Mouse (Mus musculus) gastrocnemius, postnatal 36 days (tissue): ENCODE results near the gene Cmas. TPM values are rescaled to one million over a fixed set of nuclear protein-coding genes. Genes with fewer than 3 reads are reported as not detected.
A peak's percentile ranks its signal among the peaks of the same experiment; 100 is the strongest.

Experiments used
- DNase-seq, 2 experiments: peaks; one replicate each; pipeline ENCODE4 v3.0.0; 2022
- intact Hi-C: fragments of 180-260 bp; cut with DNase I; formaldehyde crosslinking; loops from one replicate; pipeline ENCODE4 v1.15.1; 2025
- long read RNA-seq, 2 experiments: library from polyadenylated mRNA; stranded (forward); transcript quantifications; one replicate each; pipeline ENCODE4 v2.0.0; 2021
- total RNA-seq, 2 experiments: library from RNA; stranded (reverse); gene quantifications; 2 replicates each; pipeline ENCODE4 v1.2.3; 2021

Cmas gene
- total RNA-seq, result 10 to 100 TPM; 26.9 to 27.2 TPM
- long read RNA-seq, experiment 1, transcript Cmas-201 (8 exons, 1,760 nt), result major isoform, 53 of 58 reads
- long read RNA-seq, experiment 1, partial matches to known transcripts, result 4 of 58 reads
- long read RNA-seq, experiment 1, other reads (novel, unspliced or antisense), result 1 of 58 reads
- long read RNA-seq, experiment 2, transcript Cmas-201 (8 exons, 1,760 nt), result major isoform, 63 of 68 reads
- long read RNA-seq, experiment 2, partial matches to known transcripts, result 3 of 68 reads
- long read RNA-seq, experiment 2, other reads (novel, unspliced or antisense), result 2 of 68 reads

DNA sequence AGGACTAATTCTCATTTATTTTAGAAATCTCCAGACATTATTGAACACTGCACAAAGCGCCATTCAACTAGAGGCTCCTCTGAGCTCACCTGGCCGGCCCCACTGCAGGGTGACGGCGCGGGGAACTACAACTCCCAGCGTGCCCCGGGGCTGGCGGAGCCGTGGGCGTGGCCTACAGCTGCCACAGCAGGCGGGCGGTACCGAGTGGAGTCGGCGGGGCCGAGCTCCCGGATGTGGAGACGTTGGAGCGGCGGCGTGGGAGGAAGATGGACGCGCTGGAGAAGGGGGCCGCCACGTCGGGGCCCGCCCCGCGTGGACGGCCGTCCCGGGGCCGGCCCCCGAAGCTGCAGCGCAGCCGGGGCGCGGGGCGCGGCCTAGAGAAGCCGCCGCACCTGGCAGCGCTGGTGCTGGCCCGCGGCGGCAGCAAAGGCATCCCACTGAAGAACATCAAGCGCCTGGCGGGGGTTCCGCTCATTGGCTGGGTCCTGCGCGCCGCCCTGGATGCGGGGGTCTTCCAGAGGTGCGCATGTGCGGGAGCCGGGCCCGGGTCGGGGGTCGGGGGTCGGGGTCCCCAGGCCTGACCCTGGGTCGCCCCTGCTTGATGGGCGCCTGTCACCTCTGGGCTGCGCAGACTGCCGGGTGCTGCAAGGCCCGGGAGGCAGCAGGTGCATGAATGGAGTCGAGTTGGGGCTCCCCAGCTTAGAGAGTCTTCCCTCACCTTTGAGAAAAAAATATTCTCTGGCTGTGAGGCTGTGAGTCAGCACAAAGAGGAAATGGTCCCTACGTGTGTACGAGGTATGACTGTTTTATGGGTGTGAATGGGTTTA, at the start of gene Cmas:
TSS of gene Cmas (plus strand) at position 180 of the 827 bp plus-strand sequence.
- peak; percentile 75 to 85 for DNase-seq
- intact Hi-C loops, result loop anchor here (10.0 kb wide), 1 partner anchor 392 kb away; no protein-coding TSS in a partner anchor

DNA sequence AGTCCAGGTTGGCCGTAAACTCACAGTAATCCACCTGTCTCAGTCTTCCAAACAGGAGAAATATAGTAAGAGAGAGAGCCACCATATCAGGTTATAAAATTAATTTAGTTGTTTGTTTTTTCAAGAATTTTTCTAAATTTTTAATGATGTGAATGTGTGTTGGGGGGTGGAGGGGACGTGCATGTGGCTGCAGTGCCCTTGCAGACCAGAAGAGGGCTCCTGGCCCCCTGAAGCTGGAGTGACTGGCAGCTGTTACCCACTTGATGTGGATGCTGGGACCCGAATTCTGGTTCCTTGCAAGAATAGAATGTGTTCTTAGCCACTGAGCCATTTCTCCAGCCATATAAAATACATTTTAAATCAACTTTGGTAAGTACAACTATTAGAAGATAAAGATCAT, 49.8 kb upstream of the Cmas start:
- no peak for DNase-seq
- intact Hi-C loops, result no loop called here

DNA sequence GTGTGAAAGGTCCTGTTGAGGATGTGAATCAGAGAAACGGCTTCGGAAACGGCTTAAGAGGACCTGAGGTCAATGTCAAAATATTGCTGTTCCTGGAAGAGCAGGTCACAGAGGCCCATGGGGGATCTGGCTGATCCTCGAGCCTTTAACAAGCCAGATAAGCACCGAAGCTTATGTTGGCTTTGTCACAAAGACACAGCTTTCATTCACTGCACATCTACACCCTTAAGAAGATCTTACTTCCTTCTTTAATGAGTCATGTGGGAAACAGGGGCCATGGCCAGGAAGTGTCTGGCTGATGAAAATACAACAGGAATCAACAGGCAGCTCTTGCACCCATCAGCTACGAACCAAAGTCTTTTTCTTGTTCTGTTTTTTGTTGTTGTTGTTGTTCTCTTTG, 48.1 kb upstream of the Cmas start:
- intact Hi-C loops, result no loop called here
- no peak for DNase-seq

DNA sequence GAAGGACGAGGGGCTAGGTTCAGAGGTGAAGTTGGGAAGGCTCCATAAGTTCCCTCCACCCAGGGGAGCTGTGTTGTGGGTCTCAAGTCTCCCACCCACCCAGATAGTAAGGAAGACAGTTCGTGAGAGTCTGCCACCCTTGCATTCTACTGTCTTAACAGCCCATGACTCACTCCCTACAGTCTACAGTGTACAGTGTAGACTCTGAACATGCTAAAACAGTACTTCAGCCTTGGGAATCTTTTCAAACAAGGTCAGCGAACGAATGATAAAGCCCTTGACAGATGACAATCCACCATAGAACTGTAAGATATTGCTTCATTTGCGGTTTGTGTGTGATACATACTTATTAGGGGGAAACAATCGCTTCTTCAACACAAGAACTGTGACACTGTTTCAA, 45.8 kb upstream of the Cmas start:
- no peak for DNase-seq
- intact Hi-C loops, result no loop called here

DNA sequence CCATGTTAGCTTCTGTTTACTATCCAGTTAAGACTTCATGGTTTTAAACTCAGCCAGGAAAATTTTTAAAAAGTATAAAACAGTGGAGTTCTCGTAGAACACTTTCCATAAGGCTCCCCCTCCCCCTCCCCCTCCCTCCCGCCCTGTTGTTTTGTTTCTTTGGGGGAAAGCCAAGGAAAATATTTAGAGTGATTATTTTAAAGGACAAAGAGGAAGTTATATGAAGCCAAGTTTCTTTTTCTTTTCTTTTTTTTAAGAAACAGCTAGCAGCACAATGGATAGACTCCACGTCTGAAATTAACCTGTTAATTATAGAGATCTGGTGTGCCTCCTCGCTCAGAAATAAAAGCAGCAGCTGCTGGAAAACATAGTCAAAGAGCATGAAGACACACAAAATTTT, 45.4 kb upstream of the Cmas start:
- no peak for DNase-seq
- intact Hi-C loops, result no loop called here

DNA sequence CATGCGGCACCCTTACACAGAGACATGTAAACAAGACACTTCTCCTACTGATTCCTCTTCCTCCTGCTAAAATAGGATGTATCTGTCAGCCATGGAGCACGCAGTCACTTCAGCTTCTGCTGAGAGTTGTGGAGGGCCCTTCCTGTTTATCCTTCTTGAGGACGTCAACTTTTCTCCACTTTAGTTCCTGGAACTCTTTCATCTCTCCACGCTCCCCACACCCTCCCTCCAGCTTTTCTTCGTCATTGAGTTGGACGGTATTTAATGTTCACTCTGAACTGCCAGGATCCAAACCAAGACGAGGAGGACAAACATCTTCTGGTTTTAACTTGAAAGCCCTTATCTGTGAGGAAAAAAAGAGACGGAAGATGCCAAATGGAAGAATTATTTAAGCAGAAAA, 41.5 kb upstream of the Cmas start:
- intact Hi-C loops, result no loop called here
- no peak for DNase-seq

DNA sequence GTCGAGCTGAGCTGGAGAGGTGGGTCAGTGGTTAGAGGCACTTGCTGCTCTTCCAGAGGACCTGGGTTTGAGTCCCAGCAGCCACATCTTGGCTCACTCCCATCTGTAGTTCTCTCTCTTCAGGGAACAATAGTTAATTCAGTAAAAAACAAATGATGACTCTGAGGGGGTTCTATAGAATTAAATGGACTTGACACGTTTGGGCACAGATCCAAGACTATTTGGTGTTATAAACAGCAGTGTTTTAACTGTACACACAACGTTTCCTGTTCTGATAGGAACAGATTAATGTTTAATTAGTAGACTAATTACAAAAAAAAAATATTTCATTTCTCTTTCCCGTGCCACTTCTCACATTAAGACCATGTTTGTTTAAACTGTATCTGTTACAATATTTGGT, 39.3 kb upstream of the Cmas start:
- intact Hi-C loops, result no loop called here
- DNase-seq, result no peak

DNA sequence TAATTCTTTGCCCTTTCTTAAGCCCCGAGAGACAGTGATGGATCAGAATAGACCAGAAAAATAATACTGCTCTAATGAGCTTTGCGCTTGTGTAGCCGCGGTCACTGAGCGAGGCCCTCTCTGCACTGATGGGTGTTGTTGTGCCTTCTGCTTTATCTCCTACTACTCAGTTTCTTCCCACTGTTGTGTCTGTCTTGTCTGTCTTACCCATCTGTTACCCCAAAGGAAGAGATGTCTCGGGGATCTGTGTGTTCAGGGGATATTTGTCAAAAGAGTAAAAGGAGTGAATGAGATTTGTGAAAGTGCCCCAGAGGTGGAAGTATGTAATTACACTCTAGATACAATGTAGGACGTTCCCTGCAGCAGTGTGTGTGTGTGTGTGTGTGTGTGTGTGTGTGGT, 38.3 kb upstream of the Cmas start:
- intact Hi-C loops, result no loop called here
- DNase-seq, result no peak

DNA sequence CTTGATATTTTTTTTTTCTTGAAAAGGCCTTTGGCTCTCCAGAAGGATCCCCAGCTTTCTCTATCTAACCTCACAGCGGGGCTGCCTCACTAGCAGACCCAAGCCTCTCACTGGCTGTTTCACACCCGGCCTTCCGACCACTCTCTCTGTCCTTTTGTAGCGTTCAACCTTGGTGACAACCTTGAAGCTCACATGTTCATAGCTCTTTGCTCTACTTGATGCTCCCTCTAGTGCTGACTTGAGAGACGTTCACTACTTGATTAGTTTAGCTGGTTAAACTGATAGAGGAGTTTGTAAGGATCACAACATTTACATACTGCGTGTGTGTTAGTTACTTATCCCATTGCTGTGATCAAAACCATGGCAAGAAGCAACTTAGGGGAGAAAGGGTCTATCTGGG, 35.8 kb upstream of the Cmas start:
- DNase-seq, result no peak
- intact Hi-C loops, result no loop called here

DNA sequence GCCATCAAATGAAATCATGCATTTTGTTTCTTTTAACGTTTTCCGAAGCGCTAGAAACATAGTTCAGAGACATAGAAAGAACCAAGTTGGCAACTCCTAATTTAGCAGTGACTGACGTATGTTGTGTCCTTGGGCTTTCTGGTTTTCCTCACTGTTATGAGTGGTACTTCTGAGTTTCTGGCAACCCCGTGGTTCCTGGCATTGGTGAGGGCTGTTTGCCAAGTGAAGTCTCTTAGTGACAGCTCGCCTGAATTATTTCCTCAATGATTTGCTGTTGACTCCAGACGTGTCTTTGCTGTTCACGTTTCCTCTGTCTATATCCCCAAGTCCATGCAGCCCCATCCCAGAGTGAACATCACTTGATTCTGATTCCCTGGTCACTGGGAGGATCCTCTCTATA, 34.8 kb upstream of the Cmas start:
- no peak for DNase-seq
- intact Hi-C loops, result no loop called here

DNA sequence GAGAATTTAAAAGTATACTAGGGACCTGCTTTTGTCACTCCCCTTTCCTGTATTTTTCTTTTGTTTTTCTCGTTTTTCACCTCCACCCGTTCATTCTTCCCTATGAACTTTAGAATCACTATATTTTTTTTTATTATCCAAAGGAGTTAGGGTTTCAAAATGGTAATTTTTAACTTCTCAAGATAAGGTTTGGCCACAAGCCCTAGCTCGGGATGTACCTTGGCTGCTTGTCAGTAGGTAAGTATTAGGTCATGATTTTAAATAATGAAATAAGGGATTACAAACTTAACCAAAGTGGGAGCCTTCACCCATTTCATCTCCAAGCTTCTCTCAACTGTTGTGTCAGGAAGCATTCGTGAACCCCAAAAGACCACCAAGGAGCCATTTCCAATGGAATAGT, 30.5 kb upstream of the Cmas start:
- DNase-seq, result no peak
- intact Hi-C loops, result no loop called here

DNA sequence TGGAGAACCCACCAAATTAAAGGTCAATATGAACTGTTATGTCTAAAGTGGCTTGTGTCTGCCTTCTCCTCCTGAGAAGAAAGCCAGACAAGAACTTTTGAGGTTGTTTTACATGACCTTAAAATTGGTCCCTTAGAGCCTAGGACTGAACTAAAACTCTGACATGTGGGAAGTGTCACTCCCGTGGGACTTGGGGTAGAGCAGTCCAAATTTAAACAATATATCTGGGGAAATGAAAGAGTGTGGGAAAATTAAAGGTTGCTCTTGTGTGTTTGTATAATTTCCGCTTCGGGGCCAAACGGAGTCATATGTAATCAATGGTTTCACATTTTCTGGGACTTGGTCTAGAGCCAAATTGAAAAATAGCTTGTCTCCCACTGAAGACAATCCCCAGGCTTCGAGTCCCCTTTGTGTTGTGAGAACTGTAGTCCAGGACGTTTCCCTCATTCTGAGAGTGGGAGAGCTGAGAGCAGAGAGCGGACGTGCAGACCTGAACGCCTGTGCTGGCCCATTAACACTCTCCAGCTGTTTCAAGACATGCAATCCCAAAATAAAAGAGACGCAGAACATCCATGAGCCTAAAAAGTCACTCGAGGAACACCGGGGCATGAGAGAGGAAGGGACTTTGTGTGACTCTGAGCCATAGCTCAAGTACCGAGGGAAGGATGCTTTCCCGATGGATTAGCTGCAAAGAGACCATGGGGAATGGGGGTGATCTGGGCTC, 23.8 kb upstream of the Cmas start:
- intact Hi-C loops, result no loop called here

DNA sequence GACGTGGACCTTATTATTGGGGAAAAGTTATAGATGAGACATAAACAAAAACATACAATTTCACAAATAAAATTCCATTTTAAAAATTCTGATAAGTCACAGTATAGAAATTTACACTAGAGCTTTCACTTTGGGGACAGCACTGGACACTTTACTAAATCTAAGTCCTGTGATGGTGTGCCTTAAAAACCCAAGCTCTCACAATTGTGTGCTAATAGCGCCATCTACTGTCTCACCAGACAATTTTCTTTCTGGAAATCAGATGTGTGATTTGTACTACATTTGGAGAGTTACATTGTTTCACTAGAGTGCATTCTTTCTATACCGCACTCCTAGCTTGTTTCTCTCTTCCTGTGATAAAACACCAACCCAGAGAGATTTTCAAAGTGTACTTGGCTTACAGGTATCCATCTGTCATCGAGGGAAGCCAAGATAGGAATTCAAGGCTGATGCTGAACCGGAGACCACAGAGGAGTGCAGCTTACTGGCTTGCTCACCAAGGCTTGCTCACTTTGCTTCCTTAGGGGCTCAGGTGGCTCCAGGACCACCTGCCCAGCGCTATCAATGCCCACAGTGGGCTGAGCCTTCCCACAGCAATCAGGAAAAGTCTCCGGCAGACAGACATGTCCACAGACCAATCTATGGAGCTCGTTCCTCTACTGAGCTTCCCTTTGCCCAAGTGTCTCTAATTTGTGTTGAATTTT, 21.0 kb upstream of the Cmas start:
- intact Hi-C loops, result loop anchor here (1.0 kb wide), 1 partner anchor 210 kb away; no protein-coding TSS in a partner anchor
- no peak for DNase-seq

More for the DNA sequence above, 23.8 kb upstream of the Cmas start:
- DNase-seq, result no peak

DNA sequence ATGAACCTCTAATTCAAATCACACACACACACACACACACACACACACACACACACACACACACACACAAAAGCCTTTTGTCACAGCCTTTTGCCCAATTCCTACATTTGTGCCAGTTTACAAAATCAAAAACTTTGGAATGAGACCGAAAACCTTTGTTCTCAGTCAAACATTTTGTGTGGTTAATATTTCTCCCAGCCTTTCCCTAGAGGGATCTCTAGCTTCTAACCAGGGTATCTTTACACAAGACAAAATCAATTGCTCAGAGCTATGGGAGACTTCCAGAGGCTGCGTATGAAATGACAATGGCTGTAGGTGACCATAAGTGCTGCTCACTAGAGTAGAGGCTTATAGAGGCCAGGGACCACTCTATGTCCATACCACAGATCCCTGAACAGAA, 18.3 kb upstream of the Cmas start:
- intact Hi-C loops, result no loop called here
- no peak for DNase-seq

DNA sequence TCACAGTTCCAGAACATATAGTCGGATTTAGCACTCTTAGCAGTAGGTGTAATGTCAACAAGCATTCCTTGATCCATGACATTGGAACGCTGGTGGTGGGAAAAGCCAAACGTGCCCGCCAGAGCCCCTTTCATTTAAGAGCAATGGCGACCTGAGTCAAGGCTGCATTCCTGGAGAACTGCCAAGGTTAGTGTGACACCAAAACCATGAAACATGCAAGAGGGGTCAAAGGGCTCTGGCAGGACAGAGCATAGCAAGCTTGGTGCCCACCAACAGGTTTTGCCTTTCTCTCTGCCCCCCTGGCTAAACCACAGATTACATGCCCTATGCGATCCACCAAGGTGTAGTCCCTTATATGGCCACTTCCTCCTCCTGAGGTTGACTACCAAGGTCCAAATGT, 17.8 kb upstream of the Cmas start:
- no peak for DNase-seq
- intact Hi-C loops, result no loop called here

DNA sequence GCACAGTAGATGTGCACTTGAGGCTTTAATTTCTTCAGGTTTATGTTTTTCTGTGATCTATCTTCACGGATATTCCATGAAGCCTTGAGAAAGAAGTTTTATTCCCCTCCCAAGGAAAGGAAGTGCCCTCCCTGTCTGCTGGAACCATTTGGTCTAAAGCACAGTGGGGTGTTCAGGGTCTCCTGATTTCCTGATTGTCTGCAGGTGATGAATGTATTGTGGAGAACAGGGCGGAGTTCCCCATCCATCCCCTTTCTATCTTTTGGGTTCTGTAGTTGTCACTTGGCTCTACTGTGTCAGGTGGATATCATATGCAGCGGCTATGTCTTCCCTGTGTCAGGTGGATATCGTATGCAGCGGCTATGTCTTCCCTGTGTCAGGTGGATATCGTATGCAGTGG, 14.7 kb upstream of the Cmas start:
- no peak for DNase-seq
- intact Hi-C loops, result no loop called here

DNA sequence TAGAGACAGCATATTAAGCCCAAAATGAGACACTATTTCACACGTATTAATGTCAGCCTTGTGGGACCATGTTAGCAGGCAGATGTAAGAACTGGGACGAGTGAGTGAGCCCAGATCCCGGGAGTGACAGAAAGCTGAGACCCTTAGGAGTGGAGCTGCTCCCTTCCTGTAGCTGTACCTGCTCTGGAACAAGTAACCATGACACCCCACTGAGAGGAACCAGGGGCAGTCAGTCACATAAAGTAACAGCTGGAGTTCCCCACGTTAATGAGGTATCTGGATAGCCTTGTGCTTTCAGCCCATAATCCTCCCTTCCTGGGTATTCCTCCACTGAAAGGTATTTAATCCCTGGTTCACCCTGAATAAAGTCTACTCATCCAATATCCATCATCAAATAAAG, 13.3 kb upstream of the Cmas start:
- intact Hi-C loops, result no loop called here
- no peak for DNase-seq

DNA sequence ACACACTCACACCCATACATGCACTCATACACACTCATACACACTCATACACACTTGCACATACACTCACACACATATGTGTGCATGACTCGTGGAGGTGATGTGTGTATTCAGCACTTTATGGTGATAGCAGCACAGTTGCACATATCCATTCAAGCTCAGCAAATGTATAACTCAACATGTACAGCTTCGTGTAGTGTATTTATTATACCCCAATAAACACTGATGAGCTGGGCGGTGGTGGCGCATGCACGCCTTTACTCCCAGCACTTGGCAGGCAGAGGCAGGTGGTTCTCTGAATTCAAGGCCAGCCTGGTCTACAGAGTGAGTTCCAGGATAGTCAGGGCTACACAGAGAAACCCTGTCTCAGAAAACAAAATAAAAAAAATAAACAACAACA, 11.0 kb upstream of the Cmas start:
- intact Hi-C loops, result no loop called here
- DNase-seq, result no peak

DNA sequence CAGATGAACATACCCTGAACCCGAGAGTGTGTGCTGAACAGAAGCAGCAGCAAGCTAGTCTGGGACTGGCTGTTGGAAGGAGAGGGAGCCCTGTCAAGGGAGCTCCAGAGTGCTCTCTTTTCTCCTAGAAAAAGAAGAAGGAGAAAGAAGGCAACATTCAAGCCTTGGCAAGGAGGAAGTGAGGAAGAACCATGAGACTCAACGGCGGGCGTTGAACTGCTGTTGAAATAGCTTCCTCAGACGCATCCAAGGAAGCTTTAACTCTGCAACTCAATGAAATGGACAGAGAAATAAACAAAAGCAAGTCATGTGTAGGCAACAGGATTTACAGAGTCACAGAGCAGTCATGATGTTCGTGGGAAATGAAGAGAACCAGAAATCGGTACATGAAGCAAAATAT, 9.7 kb upstream of the Cmas start:
- intact Hi-C loops, result no loop called here
- DNase-seq, result no peak

DNA sequence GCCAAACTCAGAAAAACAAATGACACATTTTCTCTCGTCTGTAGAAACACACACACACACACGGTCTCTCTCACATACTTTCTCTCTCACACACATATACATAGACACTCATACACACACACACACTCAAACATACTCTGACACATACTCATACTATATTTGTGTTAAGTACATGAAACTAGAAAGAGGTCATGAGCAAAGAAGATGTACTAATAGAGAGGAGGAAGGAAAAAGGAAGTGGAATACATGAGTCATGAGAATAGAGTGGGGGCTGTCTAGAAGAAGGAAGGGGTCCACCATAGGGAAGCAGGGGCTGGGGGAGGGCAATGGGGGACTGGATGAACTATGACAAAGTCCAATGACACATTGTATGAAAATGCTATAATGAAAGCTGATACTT, 9.3 kb upstream of the Cmas start:
- intact Hi-C loops, result no loop called here
- no peak for DNase-seq
